Mouse (Mus musculus): ENCODE results near the gene Psme3. TPM values are rescaled to one million over a fixed set of nuclear protein-coding genes. Genes with fewer than 3 reads are reported as not detected.

Gene Psme3
- polyA plus RNA-seq, 1 experiment from 2014 or later, result 102 TPM

GRCm38 (mm10) chr11:101302004-101302798 is 13.8 kb upstream of the Psme3 start, which contains the start of gene Becn1:
Becn1 (minus strand) TSS chr11:101302286.
- DNase-seq (ENCODE audit: low spot score) (peak; percentile 97), ATAC-seq (replicated peaks; ENCODE audit: low FRiP score, low read depth) (peak; percentile 91)
- Histone ChIP-seq H3K4me1 (replicated peaks; ENCODE audit: insufficient read depth, low read length) (peaks cover 12% of the 10 kb centered on the region), H3K4me2 (ENCODE audit: low read length) (peak within 1 kb of the TSS; percentile 84), H3K27ac (peak within 1 kb of the TSS; percentile 78), H3K9me3 (replicated peaks; ENCODE audit: low read length) (no peaks in the 10 kb centered on the region), H3K4me3 (replicated peaks; ENCODE audit: low read depth, low read length) (peak within 1 kb of the TSS; percentile 89), H3K36me3 (ENCODE audit: insufficient read depth, low read length) (peaks cover 21% of the 10 kb centered on the region), H3K9ac (ENCODE audit: low read depth, low read length) (peak within 1 kb of the TSS; percentile 78), H3K27me3 (ENCODE audit: insufficient read depth, low read length) (no peaks in the 10 kb centered on the region)
- WGBS, result 6% methylated on average over 39 of the region's 39 CpGs
- TF ChIP-seq CTCF (IDR thresholded peaks at IDR 0.05; ENCODE audit: low read depth), result peak; percentile 97

GRCm38 (mm10) chr11:101307744-101308143 is 8.3 kb upstream of the Psme3 start:
- ATAC-seq (replicated peaks; ENCODE audit: low FRiP score, low read depth) (no peak), DNase-seq (ENCODE audit: low spot score) (no peak)
- no peak overlapping the region for H3K9ac ChIP-seq (ENCODE audit: low read depth, low read length)
- no peak overlapping the region for H3K4me3 ChIP-seq (replicated peaks; ENCODE audit: low read depth, low read length)
- no peaks in the 10 kb centered on the region for H3K36me3 ChIP-seq (ENCODE audit: insufficient read depth, low read length)
- no peaks in the 10 kb centered on the region for H3K4me1 ChIP-seq (replicated peaks; ENCODE audit: insufficient read depth, low read length)
- H3K27me3 ChIP-seq (ENCODE audit: insufficient read depth, low read length), result no peaks in the 10 kb centered on the region
- no peak for TF ChIP-seq CTCF (IDR thresholded peaks at IDR 0.05; ENCODE audit: low read depth)
- H3K27ac ChIP-seq, result no peak overlapping the region
- WGBS, result 44% methylated on average over 5 of the region's 5 CpGs
- H3K4me2 ChIP-seq (ENCODE audit: low read length), result no peak overlapping the region
- no peaks in the 10 kb centered on the region for H3K9me3 ChIP-seq (replicated peaks; ENCODE audit: low read length)

- WGBS, result 95% methylated on average over 3 of the region's 3 CpGs
- no peak overlapping the region for H3K4me2 ChIP-seq (ENCODE audit: low read length)
- H3K4me1 ChIP-seq (replicated peaks; ENCODE audit: insufficient read depth, low read length), result no peaks in the 10 kb centered on the region
- no peak overlapping the region for H3K9ac ChIP-seq (ENCODE audit: low read depth, low read length)
- ATAC-seq (replicated peaks; ENCODE audit: low FRiP score, low read depth) (no peak), DNase-seq (ENCODE audit: low spot score) (no peak)
- no peaks in the 10 kb centered on the region for H3K36me3 ChIP-seq (ENCODE audit: insufficient read depth, low read length)
- no peak overlapping the region for H3K27ac ChIP-seq
- no peak for TF ChIP-seq CTCF (IDR thresholded peaks at IDR 0.05; ENCODE audit: low read depth)
- H3K4me3 ChIP-seq (replicated peaks; ENCODE audit: low read depth, low read length), result no peak overlapping the region
- H3K9me3 ChIP-seq (replicated peaks; ENCODE audit: low read length), result no peaks in the 10 kb centered on the region
- H3K27me3 ChIP-seq (ENCODE audit: insufficient read depth, low read length), result no peaks in the 10 kb centered on the region
These were observed 4.9 kb upstream of the Psme3 start for GRCm38 (mm10) chr11:101311083-101311482.

- ATAC-seq (replicated peaks; ENCODE audit: low FRiP score, low read depth), result no peak
- 47% methylated on average over 3 of the region's 3 CpGs for WGBS
- no peak for TF ChIP-seq CTCF (IDR thresholded peaks at IDR 0.05; ENCODE audit: low read depth)
- H3K4me1 ChIP-seq (replicated peaks; ENCODE audit: insufficient read depth, low read length), result peaks cover 4% of the 10 kb centered on the region
- H3K9me3 ChIP-seq (replicated peaks; ENCODE audit: low read length), result no peaks in the 10 kb centered on the region
- H3K27me3 ChIP-seq (ENCODE audit: insufficient read depth, low read length), result no peaks in the 10 kb centered on the region
- H3K9ac ChIP-seq (ENCODE audit: low read depth, low read length), result no peak overlapping the region
- no peaks in the 10 kb centered on the region for H3K36me3 ChIP-seq (ENCODE audit: insufficient read depth, low read length)
- H3K4me3 ChIP-seq (replicated peaks; ENCODE audit: low read depth, low read length), result no peak overlapping the region
- no peak overlapping the region for H3K4me2 ChIP-seq (ENCODE audit: low read length)
- DNase-seq (ENCODE audit: low spot score), result no peak
- no peak overlapping the region for H3K27ac ChIP-seq
These were observed 3.9 kb upstream of the Psme3 start for GRCm38 (mm10) chr11:101312150-101312549.

GRCm38 (mm10) chr11:101314567-101314966 is 1.4 kb upstream of the Psme3 start:
- H3K4me2 ChIP-seq (ENCODE audit: low read length), result no peak overlapping the region
- TF ChIP-seq CTCF (IDR thresholded peaks at IDR 0.05; ENCODE audit: low read depth), result no peak
- H3K4me1 ChIP-seq (replicated peaks; ENCODE audit: insufficient read depth, low read length), result peaks cover 4% of the 10 kb centered on the region
- no peak overlapping the region for H3K27ac ChIP-seq
- H3K4me3 ChIP-seq (replicated peaks; ENCODE audit: low read depth, low read length), result no peak overlapping the region
- ATAC-seq (replicated peaks; ENCODE audit: low FRiP score, low read depth) (no peak), DNase-seq (ENCODE audit: low spot score) (no peak)
- no peaks in the 10 kb centered on the region for H3K9me3 ChIP-seq (replicated peaks; ENCODE audit: low read length)
- H3K36me3 ChIP-seq (ENCODE audit: insufficient read depth, low read length), result peaks cover 8% of the 10 kb centered on the region
- WGBS, result 100% methylated on average over 1 of the region's 1 CpGs
- no peaks in the 10 kb centered on the region for H3K27me3 ChIP-seq (ENCODE audit: insufficient read depth, low read length)
- H3K9ac ChIP-seq (ENCODE audit: low read depth, low read length), result no peak overlapping the region

- H3K27ac ChIP-seq, result peak overlapping the region; percentile 77
- TF ChIP-seq CTCF (IDR thresholded peaks at IDR 0.05; ENCODE audit: low read depth), result no peak
- 84% methylated on average over 8 of the region's 8 CpGs for WGBS
- H3K9me3 ChIP-seq (replicated peaks; ENCODE audit: low read length), result no peaks in the 10 kb centered on the region
- no peaks in the 10 kb centered on the region for H3K27me3 ChIP-seq (ENCODE audit: insufficient read depth, low read length)
- H3K4me3 ChIP-seq (replicated peaks; ENCODE audit: low read depth, low read length), result peak overlapping the region; percentile 93
- DNase-seq (ENCODE audit: low spot score) (no peak), ATAC-seq (replicated peaks; ENCODE audit: low FRiP score, low read depth) (no peak)
- peak overlapping the region; percentile 86; the same call in 1 of the 2 replicates for H3K9ac ChIP-seq (ENCODE audit: low read depth, low read length)
- peaks cover 4% of the 10 kb centered on the region for H3K4me1 ChIP-seq (replicated peaks; ENCODE audit: insufficient read depth, low read length)
- H3K36me3 ChIP-seq (ENCODE audit: insufficient read depth, low read length), result peaks cover 14% of the 10 kb centered on the region
- peak overlapping the region; percentile 76 for H3K4me2 ChIP-seq (ENCODE audit: low read length)
These were observed 847 bp upstream of the Psme3 start for GRCm38 (mm10) chr11:101315082-101315650.
